Mouse (Mus musculus) bone marrow macrophage, adult 2 months (primary cell): ENCODE data around the gene Pcgf2. TPM values are rescaled to one million over a fixed set of nuclear protein-coding genes. Genes with fewer than 3 reads are reported as not detected.
"Not testable (repeated sequence)": the region's sequence is repeated elsewhere in the genome, so short reads cannot be mapped to it uniquely, and the experiment has no call there.

Experiments
- H3K27ac ChIP-seq: 2 replicates; pipeline ENCODE4 v1.5.1; 2012; ENCODE audit warnings: low read depth, low read length; ENCODE audit not compliant: insufficient read depth
- H3K4me1 ChIP-seq: 2 replicates; pipeline ENCODE4 v1.6.1; 2012; ENCODE audit warnings: low read length; ENCODE audit not compliant: control insufficient read depth, insufficient read depth
- H3K4me3 ChIP-seq: 2 replicates; pipeline ENCODE4 v1.5.1; 2012; ENCODE audit warnings: mild to moderate bottlenecking, low read length, moderate library complexity; ENCODE audit not compliant: insufficient read depth
- CTCF ChIP-seq: IDR thresholded peaks from 2 replicates; pipeline ENCODE4 v1.5.1; 2012; ENCODE audit warnings: low read depth, mild to moderate bottlenecking, low read length, moderate library complexity
- POLR2A ChIP-seq: IDR thresholded peaks from 2 replicates; pipeline ENCODE4 v1.6.1; 2012; ENCODE audit warnings: mild to moderate bottlenecking, low read depth, low read length, borderline replicate concordance
- polyA plus RNA-seq: library from polyadenylated mRNA; stranded (reverse); fragments of >200 nt; gene quantifications from 2 replicates; pipeline ENCODE4 v1.2.4, GENCODE M21; 2012; ENCODE audit not compliant: missing spikeins, insufficient read depth, insufficient read length

Gene Pcgf2
- polyA plus RNA-seq, 1 experiment, result 12.3 TPM

- Histone ChIP-seq H3K4me3 (no peak overlapping the region), H3K27ac (no peak overlapping the region), H3K4me1 (peaks cover 25% of the 10 kb centered on the region)
- TF ChIP-seq CTCF, result peak; percentile 30; the same call in 1 of the 2 replicates
- no peak for TF ChIP-seq POLR2A
Measured at GRCm38 (mm10) chr11:97738703-97739102, 38.4 kb upstream of the Pcgf2 start.

DNA sequence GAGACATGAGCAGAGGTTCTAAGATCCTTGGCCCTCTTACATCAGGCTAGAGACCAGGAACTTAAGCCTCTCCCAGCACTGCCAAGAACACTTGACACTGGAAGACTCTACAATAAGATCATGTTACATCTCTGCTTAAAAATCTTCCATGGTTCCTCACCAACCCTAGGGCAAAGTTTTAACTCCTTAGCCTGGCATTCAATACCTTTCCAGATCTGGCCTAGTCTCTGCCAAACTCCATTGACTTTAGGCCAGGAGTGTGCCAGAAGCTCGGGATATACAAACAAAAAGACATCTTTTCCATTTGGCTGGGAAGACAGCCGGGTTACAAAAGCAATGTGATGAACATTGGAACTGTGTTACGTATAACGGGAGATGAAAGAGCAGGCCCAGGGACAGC lies 37.3 kb upstream of the Pcgf2 start:
- Histone ChIP-seq H3K4me1 (peaks cover 20% of the 10 kb centered on the region), H3K27ac (no peak overlapping the region), H3K4me3 (no peak overlapping the region)
- TF ChIP-seq POLR2A (no peak), CTCF (no peak)

DNA sequence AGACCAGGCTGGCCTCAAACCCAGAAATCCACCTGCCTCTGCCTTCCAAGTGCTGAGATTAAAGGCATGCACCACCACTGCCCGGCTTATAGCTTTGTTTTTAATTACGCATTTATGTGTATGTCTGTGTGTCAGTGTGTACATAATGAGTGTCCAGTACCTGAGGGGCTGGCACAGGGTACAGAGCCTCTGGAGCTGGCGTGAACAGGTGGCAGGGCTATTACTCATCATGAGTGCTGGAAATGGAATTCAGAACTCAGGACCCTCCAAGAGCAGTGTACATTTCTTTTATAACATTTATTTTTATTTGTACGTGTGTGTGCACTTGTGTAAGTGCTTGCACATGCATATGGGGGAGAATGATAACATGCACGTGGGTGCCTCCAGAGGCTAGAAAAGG lies 36.3 kb upstream of the Pcgf2 start:
- TF ChIP-seq POLR2A (no peak), CTCF (no peak)
- Histone ChIP-seq H3K27ac (no peak overlapping the region), H3K4me1 (peaks cover 14% of the 10 kb centered on the region), H3K4me3 (no peak overlapping the region)

GRCm38 (mm10) chr11:97734810-97735209 lies 34.5 kb upstream of the Pcgf2 start:
- not testable (repeated sequence) for H3K4me3 ChIP-seq, H3K4me1 ChIP-seq, H3K27ac ChIP-seq

DNA sequence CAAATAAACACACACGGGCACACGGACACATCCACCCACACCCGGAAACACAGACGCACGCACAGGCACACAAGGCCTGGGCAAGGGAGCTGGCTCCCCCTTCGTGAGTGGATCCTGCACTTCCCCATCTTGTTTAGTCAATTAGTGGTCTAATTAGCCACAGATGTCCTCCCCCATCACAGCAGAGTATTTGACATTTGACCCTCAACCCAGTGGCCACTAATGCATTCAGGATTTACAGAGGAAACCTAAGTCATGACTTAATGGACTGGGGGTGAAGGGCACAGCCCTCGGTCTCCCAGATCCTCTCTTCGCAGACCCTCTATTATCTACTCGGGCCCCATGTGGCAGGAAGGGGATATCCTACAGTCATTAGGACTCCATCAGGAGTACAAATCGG lies 33.4 kb upstream of the Pcgf2 start:
- Histone ChIP-seq H3K27ac (no peak overlapping the region), H3K4me3 (no peak overlapping the region), H3K4me1 (peaks cover 11% of the 10 kb centered on the region)
- TF ChIP-seq POLR2A (no peak), CTCF (no peak)

DNA sequence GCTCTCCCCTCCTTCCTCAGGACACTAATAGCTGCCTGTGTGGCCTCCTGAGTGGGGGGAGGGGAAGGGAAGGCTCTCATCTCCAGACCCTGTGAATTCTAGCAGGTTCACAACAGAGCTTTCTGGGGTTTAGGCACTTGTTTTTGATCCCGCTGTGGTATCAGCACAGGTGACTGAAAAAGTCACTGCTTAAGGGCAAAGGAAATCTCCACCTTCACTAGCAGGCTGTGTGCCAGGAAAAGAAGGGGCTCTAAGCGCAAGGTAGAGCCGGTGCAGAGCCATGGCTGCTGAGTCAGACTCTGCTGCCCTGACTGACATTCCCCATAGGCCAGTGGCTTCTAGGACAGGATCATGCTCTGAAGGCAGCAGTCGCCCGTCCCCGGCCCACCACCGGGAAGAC lies 28.4 kb upstream of the Pcgf2 start:
- H3K4me1 ChIP-seq, result peaks cover 18% of the 10 kb centered on the region
- no peak overlapping the region for H3K27ac ChIP-seq
- TF ChIP-seq POLR2A, result no peak
- TF ChIP-seq CTCF, result no peak
- H3K4me3 ChIP-seq, result no peak overlapping the region

GRCm38 (mm10) chr11:97728311-97728710 lies 28.0 kb upstream of the Pcgf2 start:
- peaks cover 18% of the 10 kb centered on the region for H3K4me1 ChIP-seq
- no peak overlapping the region for H3K27ac ChIP-seq
- TF ChIP-seq POLR2A, result no peak
- no peak for TF ChIP-seq CTCF
- no peak overlapping the region for H3K4me3 ChIP-seq

GRCm38 (mm10) chr11:97723709-97724108 lies 23.4 kb upstream of the Pcgf2 start:
- H3K4me3 ChIP-seq, result no peak overlapping the region
- TF ChIP-seq POLR2A (no peak), CTCF (no peak)
- no peak overlapping the region for H3K27ac ChIP-seq
- H3K4me1 ChIP-seq, result peaks cover 21% of the 10 kb centered on the region

DNA sequence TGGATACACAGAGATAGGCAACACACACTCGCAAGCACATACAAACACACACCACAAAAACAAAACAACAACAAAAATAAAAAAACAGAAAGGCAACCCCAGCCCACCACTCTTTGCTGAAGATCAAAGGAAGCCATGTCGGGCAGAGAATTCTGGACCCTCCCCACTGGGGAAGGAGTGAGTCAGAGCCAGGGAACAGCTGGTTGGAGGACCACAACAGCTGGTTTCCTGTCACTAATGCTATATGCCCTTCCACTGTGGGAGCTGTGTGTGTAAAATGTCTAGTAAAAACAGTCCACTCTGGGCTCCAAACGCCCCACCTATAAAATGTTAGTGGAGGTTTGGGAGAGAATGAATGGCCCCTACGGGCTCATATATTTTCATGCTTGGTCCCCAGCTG lies 21.0 kb upstream of the Pcgf2 start:
- TF ChIP-seq POLR2A (no peak), CTCF (no peak)
- H3K4me3 ChIP-seq, result no peak overlapping the region
- peaks cover 26% of the 10 kb centered on the region for H3K4me1 ChIP-seq
- no peak overlapping the region for H3K27ac ChIP-seq

DNA sequence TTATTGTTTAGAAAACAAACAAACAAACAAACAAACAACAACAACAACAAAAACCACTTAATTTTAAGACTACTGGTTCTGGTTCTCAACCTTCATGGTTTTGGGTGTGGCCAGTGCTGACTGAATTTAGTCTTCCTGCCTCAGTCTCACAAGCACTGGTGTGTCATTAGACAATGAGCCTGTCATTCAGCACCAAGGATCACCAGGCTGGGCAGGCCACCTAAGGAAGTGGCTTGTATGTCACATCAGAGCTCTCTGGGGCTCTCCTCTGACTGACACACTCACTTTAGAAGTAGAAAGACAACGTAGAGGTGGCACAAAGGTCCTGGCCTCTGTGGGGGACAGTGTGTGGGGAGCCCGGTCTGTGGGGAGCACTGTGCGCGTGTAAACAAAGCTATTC lies 18.7 kb upstream of the Pcgf2 start:
- H3K27ac ChIP-seq, result peak overlapping the region; percentile 52
- peaks cover 41% of the 10 kb centered on the region for H3K4me1 ChIP-seq
- H3K4me3 ChIP-seq, result no peak overlapping the region; the same call in 1 of the 2 replicates
- no peak for TF ChIP-seq POLR2A
- no peak for TF ChIP-seq CTCF

- H3K4me1 ChIP-seq, result peaks cover 41% of the 10 kb centered on the region
- peak overlapping the region; percentile 52 for H3K27ac ChIP-seq
Measured at GRCm38 (mm10) chr11:97718281-97718860, 18.1 kb upstream of the Pcgf2 start.

More at GRCm38 (mm10) chr11:97718281-97718860, 18.1 kb upstream of the Pcgf2 start:
- no peak for TF ChIP-seq CTCF
- TF ChIP-seq POLR2A, result no peak
- no peak overlapping the region; the same call in 1 of the 2 replicates for H3K4me3 ChIP-seq
